Mouse (Mus musculus): ENCODE measurements around the gene Gna12. TPM values are rescaled to one million over a fixed set of nuclear protein-coding genes. Genes with fewer than 3 reads are reported as not detected.

The Gna12 gene
- 113 and 138 TPM in 2 replicates for polyA plus RNA-seq (2012; rRNA removed; ENCODE audit: low replicate concordance)

GRCm38 (mm10) chr5:140830314-140831063 is at the start of gene Gna12:
TSS of gene Gna12 (minus strand) at chr5:140830431.

GRCm38 (mm10) chr5:140723822-140724221 is 106.4 kb downstream of the Gna12 start, which contains the start of gene Amz1:
TSS of gene Amz1 (plus strand) at chr5:140724127.

Other genes starting within 250 kb of the Gna12 start
- 105 and 109 TPM in 2 replicates for gene Lfng, start 223.1 kb downstream of the Gna12 start, polyA plus RNA-seq (2012; rRNA removed; ENCODE audit: low replicate concordance)
- gene Ttyh3, start 181.4 kb downstream of the Gna12 start, polyA plus RNA-seq (2012; rRNA removed; ENCODE audit: low replicate concordance) = 29.6 and 64.2 TPM in 2 replicates
- gene Iqce, start 128.1 kb downstream of the Gna12 start, polyA plus RNA-seq (2012; rRNA removed; ENCODE audit: low replicate concordance) = 15.2 and 36.4 TPM in 2 replicates
- gene Brat1, start 125.4 kb downstream of the Gna12 start, polyA plus RNA-seq (2012; rRNA removed; ENCODE audit: low replicate concordance) = 35.0 and 40.3 TPM in 2 replicates
- 3.1 and 4.8 TPM in 2 replicates for gene Amz1, start 106.3 kb downstream of the Gna12 start, polyA plus RNA-seq (2012; rRNA removed; ENCODE audit: low replicate concordance)
- 1.2 and 5.8 TPM in 2 replicates for gene Card11, start 170.2 kb upstream of the Gna12 start, polyA plus RNA-seq (2012; rRNA removed; ENCODE audit: low replicate concordance)

All from subcutaneous adipose tissue, adult 2 months (tissue).